Comparison of ENCODE assay signal across 7 mouse cellular contexts in genomic region chr6:124812848-124813247, GRCm38 (mm10). TPM values are rescaled to one million over a fixed set of nuclear protein-coding genes. Genes with fewer than 3 reads are reported as not detected.
DNase-seq lines count a peak whose midpoint lies in the region; ATAC-seq and TF ChIP-seq lines count a peak whose summit lies in the region.

No protein-coding gene starts in this region.

- H3K9ac ChIP-seq in kidney, embryonic 16.5 days (replicated peaks; ENCODE audit: low read length): peak overlapping the region; percentile 91
- H3K9ac ChIP-seq in intestine, postnatal 0 days (ENCODE audit: low read depth, low read length): peak overlapping the region; percentile 68
- peak overlapping the region; percentile 82 for H3K9ac ChIP-seq in neural tube, embryonic 12.5 days

- H3K4me1 ChIP-seq in kidney, embryonic 16.5 days (ENCODE audit: insufficient read depth, low read length): peaks cover 42% of the 10 kb centered on the region
- H3K4me1 ChIP-seq in embryonic fibroblast, embryonic 13.5 days (ENCODE audit: control insufficient read depth, insufficient read depth, low read length): peaks cover 3% of the 10 kb centered on the region; the same call in 1 of the 2 replicates
- H3K4me1 ChIP-seq in intestine, postnatal 0 days (replicated peaks; ENCODE audit: control insufficient read depth, insufficient read depth, low read length): peaks cover 13% of the 10 kb centered on the region; the same call in 1 of the 2 replicates
- peaks cover 54% of the 10 kb centered on the region for H3K4me1 ChIP-seq in neural tube, embryonic 12.5 days

- peaks cover 31% of the 10 kb centered on the region for H3K36me3 ChIP-seq in kidney, embryonic 16.5 days (ENCODE audit: insufficient read depth, low read length)
- H3K36me3 ChIP-seq in intestine, postnatal 0 days (ENCODE audit: control insufficient read depth, insufficient read depth): peaks cover 51% of the 10 kb centered on the region
- peaks cover 40% of the 10 kb centered on the region for H3K36me3 ChIP-seq in neural tube, embryonic 12.5 days

- H3K9me3 ChIP-seq in kidney, embryonic 16.5 days (ENCODE audit: low read length): no peaks in the 10 kb centered on the region
- H3K9me3 ChIP-seq in intestine, postnatal 0 days (ENCODE audit: control insufficient read depth): no peaks in the 10 kb centered on the region
- H3K9me3 ChIP-seq in neural tube, embryonic 12.5 days: no peaks in the 10 kb centered on the region

- H3K4me2 ChIP-seq in kidney, embryonic 16.5 days (replicated peaks; ENCODE audit: low read depth, low read length): peak overlapping the region; percentile 90
- peak overlapping the region; percentile 70 for H3K4me2 ChIP-seq in intestine, postnatal 0 days (replicated peaks; ENCODE audit: low read depth)
- H3K4me2 ChIP-seq in neural tube, embryonic 12.5 days (replicated peaks): peak overlapping the region; percentile 89

- ATAC-seq in kidney, embryonic 16.5 days (ENCODE audit: low FRiP score, low TSS enrichment): no peak
- no peak for ATAC-seq in intestine, postnatal 0 days
- no peak for ATAC-seq in neural tube, embryonic 12.5 days (ENCODE audit: low FRiP score, low read depth)
- ATAC-seq in megakaryocyte-erythroid progenitor cell, adult 5-6 weeks (replicated peaks; ENCODE audit: low FRiP score, low TSS enrichment, poor library complexity, severe bottlenecking): no peak

- H3K27me3 ChIP-seq in kidney, embryonic 16.5 days (ENCODE audit: insufficient read depth, low read length): no peaks in the 10 kb centered on the region
- H3K27me3 ChIP-seq in intestine, postnatal 0 days (replicated peaks; ENCODE audit: control insufficient read depth, insufficient read depth, low read length): no peaks in the 10 kb centered on the region
- no peaks in the 10 kb centered on the region for H3K27me3 ChIP-seq in neural tube, embryonic 12.5 days (replicated peaks)

- peak overlapping the region; percentile 93 for H3K27ac ChIP-seq in kidney, embryonic 16.5 days (ENCODE audit: low read length)
- H3K27ac ChIP-seq in embryonic fibroblast, embryonic 13.5 days (ENCODE audit: insufficient read depth, low read length): peak overlapping the region; percentile 58
- H3K27ac ChIP-seq in intestine, postnatal 0 days (ENCODE audit: low read depth, low read length): peak overlapping the region; percentile 88; the same call in 1 of the 2 replicates
- H3K27ac ChIP-seq in neural tube, embryonic 12.5 days: no peak overlapping the region

- TF ChIP-seq POLR2A in embryonic fibroblast, embryonic 13.5 days (IDR thresholded peaks at IDR 0.05; ENCODE audit: low read depth, low read length): no peak

- no peak for TF ChIP-seq CTCF in embryonic fibroblast, embryonic 13.5 days (IDR thresholded peaks at IDR 0.05; ENCODE audit: borderline replicate concordance, insufficient read depth, low read length)
- TF ChIP-seq CTCF in intestine, postnatal 0 days (IDR thresholded peaks at IDR 0.05; ENCODE audit: low read depth): no peak

- no peak for DNase-seq in kidney, adult 18-20 months
- no peak for DNase-seq in right cerebral cortex, postnatal 14 days

- H3K4me3 ChIP-seq in kidney, embryonic 16.5 days (ENCODE audit: low read length): peak overlapping the region; percentile 84
- H3K4me3 ChIP-seq in embryonic fibroblast, embryonic 13.5 days (ENCODE audit: insufficient read depth, low read length): peak overlapping the region; percentile 70
- peak overlapping the region; percentile 59 for H3K4me3 ChIP-seq in intestine, postnatal 0 days (ENCODE audit: low read depth, low read length)
- H3K4me3 ChIP-seq in neural tube, embryonic 12.5 days: peak overlapping the region; percentile 67

- 18% methylated on average over 9 of the region's 9 CpGs for WGBS in kidney, embryonic 16.5 days
- WGBS in intestine, postnatal 0 days: 8% methylated on average over 9 of the region's 9 CpGs
- 21% methylated on average over 9 of the region's 9 CpGs for WGBS in neural tube, embryonic 12.5 days

RNA-seq across cellular contexts. Expression of gene Tpi1, which starts 1.2 kb away (rescaled TPM):
- polyA plus RNA-seq in kidney, embryonic 16.5 days (2015; fragmentation: Nextera tagmentation; extraction: Ambion mirVana): 851 and 866 TPM in 2 replicates
- polyA plus RNA-seq in embryonic fibroblast, embryonic 13.5 days (2011; ENCODE audit: insufficient read length, low read depth, missing spikeins): 372 and 458 TPM in 2 replicates
- 489 and 537 TPM in 2 replicates for polyA plus RNA-seq in intestine, postnatal 0 days (2015; fragmentation: Nextera tagmentation; extraction: Ambion mirVana)
- 461 and 485 TPM in 2 replicates for polyA plus RNA-seq in neural tube, embryonic 12.5 days (2016; fragmentation: Nextera tagmentation; extraction: Ambion mirVana)
- total RNA-seq in megakaryocyte-erythroid progenitor cell, adult 5-6 weeks (2014; fragmentation: Nextera tagmentation): 258 and 264 TPM in 2 replicates
- total RNA-seq in megakaryocyte-erythroid progenitor cell, adult 5-6 weeks (2017): 179 and 201 TPM in 2 replicates

RNA-seq across cellular contexts. Expression of gene Spsb2, which starts 4.4 kb away (rescaled TPM):
- polyA plus RNA-seq in kidney, embryonic 16.5 days (2015; fragmentation: Nextera tagmentation; extraction: Ambion mirVana): 20.9 and 21.5 TPM in 2 replicates
- 9.1 and 11.7 TPM in 2 replicates for polyA plus RNA-seq in embryonic fibroblast, embryonic 13.5 days (2011; ENCODE audit: insufficient read length, low read depth, missing spikeins)
- 57.7 and 69.5 TPM in 2 replicates for polyA plus RNA-seq in intestine, postnatal 0 days (2015; fragmentation: Nextera tagmentation; extraction: Ambion mirVana)
- 8.2 and 8.5 TPM in 2 replicates for polyA plus RNA-seq in neural tube, embryonic 12.5 days (2016; fragmentation: Nextera tagmentation; extraction: Ambion mirVana)
- 1.9 and 5.1 TPM in 2 replicates for total RNA-seq in megakaryocyte-erythroid progenitor cell, adult 5-6 weeks (2014; fragmentation: Nextera tagmentation)
- total RNA-seq in megakaryocyte-erythroid progenitor cell, adult 5-6 weeks (2017): 4.1 and 5.5 TPM in 2 replicates

RNA-seq across cellular contexts. Expression of gene Usp5, which starts 16.4 kb away (rescaled TPM):
- polyA plus RNA-seq in kidney, embryonic 16.5 days (2015; fragmentation: Nextera tagmentation; extraction: Ambion mirVana): 174 TPM in 2 replicates
- 87.6 and 105 TPM in 2 replicates for polyA plus RNA-seq in embryonic fibroblast, embryonic 13.5 days (2011; ENCODE audit: insufficient read length, low read depth, missing spikeins)
- 44.8 and 45.0 TPM in 2 replicates for polyA plus RNA-seq in intestine, postnatal 0 days (2015; fragmentation: Nextera tagmentation; extraction: Ambion mirVana)
- 203 TPM in 2 replicates for polyA plus RNA-seq in neural tube, embryonic 12.5 days (2016; fragmentation: Nextera tagmentation; extraction: Ambion mirVana)
- 85.0 and 100 TPM in 2 replicates for total RNA-seq in megakaryocyte-erythroid progenitor cell, adult 5-6 weeks (2014; fragmentation: Nextera tagmentation)
- total RNA-seq in megakaryocyte-erythroid progenitor cell, adult 5-6 weeks (2017): 75.7 and 80.9 TPM in 2 replicates

RNA-seq across cellular contexts. Expression of gene Cdca3, which starts 16.5 kb away (rescaled TPM):
- polyA plus RNA-seq in kidney, embryonic 16.5 days (2015; fragmentation: Nextera tagmentation; extraction: Ambion mirVana): 187 and 193 TPM in 2 replicates
- 42.0 and 61.1 TPM in 2 replicates for polyA plus RNA-seq in embryonic fibroblast, embryonic 13.5 days (2011; ENCODE audit: insufficient read length, low read depth, missing spikeins)
- polyA plus RNA-seq in intestine, postnatal 0 days (2015; fragmentation: Nextera tagmentation; extraction: Ambion mirVana): 45.4 and 57.4 TPM in 2 replicates
- polyA plus RNA-seq in neural tube, embryonic 12.5 days (2016; fragmentation: Nextera tagmentation; extraction: Ambion mirVana): 115 and 124 TPM in 2 replicates
- 100 and 181 TPM in 2 replicates for total RNA-seq in megakaryocyte-erythroid progenitor cell, adult 5-6 weeks (2014; fragmentation: Nextera tagmentation)
- total RNA-seq in megakaryocyte-erythroid progenitor cell, adult 5-6 weeks (2017): 90.3 and 111 TPM in 2 replicates

RNA-seq across cellular contexts. Expression of gene Gnb3, which starts 27.2 kb away (rescaled TPM):
- 1.7 and 1.8 TPM in 2 replicates for polyA plus RNA-seq in kidney, embryonic 16.5 days (2015; fragmentation: Nextera tagmentation; extraction: Ambion mirVana)
- polyA plus RNA-seq in embryonic fibroblast, embryonic 13.5 days (2011; ENCODE audit: insufficient read length, low read depth, missing spikeins): 0.45 and 0.72 TPM in 2 replicates
- polyA plus RNA-seq in intestine, postnatal 0 days (2015; fragmentation: Nextera tagmentation; extraction: Ambion mirVana): 0.42 and 0.47 TPM in 2 replicates
- 0.50 and 0.52 TPM in 2 replicates for polyA plus RNA-seq in neural tube, embryonic 12.5 days (2016; fragmentation: Nextera tagmentation; extraction: Ambion mirVana)
- not detected in 2 replicates for total RNA-seq in megakaryocyte-erythroid progenitor cell, adult 5-6 weeks (2014; fragmentation: Nextera tagmentation)
- total RNA-seq in megakaryocyte-erythroid progenitor cell, adult 5-6 weeks (2017): not detected in 2 replicates
